Mouse (Mus musculus): ENCODE data around the gene Clca3a2. TPM values are rescaled to one million over a fixed set of nuclear protein-coding genes. Genes with fewer than 3 reads are reported as not detected.
"Not testable (repeated sequence)": the region's sequence is repeated elsewhere in the genome, so short reads cannot be mapped to it uniquely, and the experiment has no call there.

The Clca3a2 gene
- under 1 TPM; 0.63 to 0.69 TPM for total RNA-seq (2021)

GRCm38 (mm10) chr3:144819219-144819618 is at the start of gene Clca3a2:
Clca3a2 (minus strand) TSS chr3:144819494.
- intact Hi-C loops (cut with DNase I) = loop anchor here (10.0 kb wide), 1 partner anchor 64 kb away; no protein-coding TSS in a partner anchor
- DNase-seq (ENCODE audit: extremely low spot score in 1 of 2, low spot score in 2 of 2) = not testable (repeated sequence)

- DNase-seq (ENCODE audit: extremely low spot score in 1 of 2, low spot score in 2 of 2) = no peak
- intact Hi-C loops (cut with DNase I) = no loop called here
These were observed 30.3 kb upstream of the Clca3a2 start for GRCm38 (mm10) chr3:144849584-144849983.

GRCm38 (mm10) chr3:144849014-144849556 is 29.8 kb upstream of the Clca3a2 start, which contains the start of gene Clca3b:
Clca3b (minus strand) TSS chr3:144849357.
- intact Hi-C loops (cut with DNase I); DNase-seq (ENCODE audit: extremely low spot score in 1 of 2, low spot score in 2 of 2): not testable (repeated sequence)

GRCm38 (mm10) chr3:144827257-144827656 is 8.0 kb upstream of the Clca3a2 start:
- intact Hi-C loops (cut with DNase I) = loop anchor here (10.0 kb wide), 3 partner anchors 198 to 308 kb away; no protein-coding TSS in a partner anchor
- DNase-seq (ENCODE audit: extremely low spot score in 1 of 2, low spot score in 2 of 2) = no peak

GRCm38 (mm10) chr3:144825151-144825550 is 5.9 kb upstream of the Clca3a2 start:
- intact Hi-C loops (cut with DNase I) = loop anchor here (10.0 kb wide), 3 partner anchors 200 to 310 kb away; no protein-coding TSS in a partner anchor
- DNase-seq (ENCODE audit: extremely low spot score in 1 of 2, low spot score in 2 of 2) = peak; percentile 80 to 85

- intact Hi-C loops (cut with DNase I) = loop anchor here (10.0 kb wide), 3 partner anchors 201 to 311 kb away; no protein-coding TSS in a partner anchor
- no peak for DNase-seq (ENCODE audit: extremely low spot score in 1 of 2, low spot score in 2 of 2)
These were observed 4.0 kb upstream of the Clca3a2 start for GRCm38 (mm10) chr3:144823331-144823730.

- intact Hi-C loops (cut with DNase I) = loop anchor here (10.0 kb wide), 3 partner anchors 204 to 314 kb away; no protein-coding TSS in a partner anchor
- no peak for DNase-seq (ENCODE audit: extremely low spot score in 1 of 2, low spot score in 2 of 2)
These were observed 1.3 kb upstream of the Clca3a2 start for GRCm38 (mm10) chr3:144820632-144821031.

- intact Hi-C loops (cut with DNase I) = loop anchor here (10.0 kb wide), 1 partner anchor 59 kb away; no protein-coding TSS in a partner anchor
- DNase-seq (ENCODE audit: extremely low spot score in 1 of 2, low spot score in 2 of 2) = not testable (repeated sequence)
These were observed 6.0 kb downstream of the Clca3a2 start for GRCm38 (mm10) chr3:144813336-144813735.

- intact Hi-C loops (cut with DNase I) = loop anchor here (10.0 kb wide), 1 partner anchor 57 kb away; no protein-coding TSS in a partner anchor
- DNase-seq (ENCODE audit: extremely low spot score in 1 of 2, low spot score in 2 of 2) = no peak
These were observed 7.5 kb downstream of the Clca3a2 start for GRCm38 (mm10) chr3:144811821-144812220.

- DNase-seq (ENCODE audit: extremely low spot score in 1 of 2, low spot score in 2 of 2); intact Hi-C loops (cut with DNase I): not testable (repeated sequence)
These were observed 11.0 kb downstream of the Clca3a2 start for GRCm38 (mm10) chr3:144808153-144808925.

GRCm38 (mm10) chr3:144806626-144807025 is 12.7 kb downstream of the Clca3a2 start:
- DNase-seq (ENCODE audit: extremely low spot score in 1 of 2, low spot score in 2 of 2); intact Hi-C loops (cut with DNase I): not testable (repeated sequence)

- intact Hi-C loops (cut with DNase I) = no loop called here
- DNase-seq (ENCODE audit: extremely low spot score in 1 of 2, low spot score in 2 of 2) = no peak
These were observed 17.4 kb downstream of the Clca3a2 start for GRCm38 (mm10) chr3:144801861-144802260.

GRCm38 (mm10) chr3:144785181-144786148 is 33.8 kb downstream of the Clca3a2 start:
- no peak for DNase-seq (ENCODE audit: extremely low spot score in 1 of 2, low spot score in 2 of 2)
- intact Hi-C loops (cut with DNase I) = no loop called here

- intact Hi-C loops (cut with DNase I) = no loop called here
- no peak for DNase-seq (ENCODE audit: extremely low spot score in 1 of 2, low spot score in 2 of 2)
These were observed 54.1 kb downstream of the Clca3a2 start for GRCm38 (mm10) chr3:144765161-144765560.

- intact Hi-C loops (cut with DNase I) = no loop called here
- no peak for DNase-seq (ENCODE audit: extremely low spot score in 1 of 2, low spot score in 2 of 2)
These were observed 57.8 kb downstream of the Clca3a2 start for GRCm38 (mm10) chr3:144761454-144761853.

GRCm38 (mm10) chr3:144760592-144761309 is 58.5 kb downstream of the Clca3a2 start, which contains the start of gene Clca3a1:
Clca3a1 (minus strand) TSS chr3:144760977.
- intact Hi-C loops (cut with DNase I) = no loop called here

GRCm38 (mm10) chr3:144759719-144760118 is 59.6 kb downstream of the Clca3a2 start:
- intact Hi-C loops (cut with DNase I) = loop anchor here (10.0 kb wide), 1 partner anchor 55 kb away; the partner anchor contains the start of gene Clca3a2
- DNase-seq (ENCODE audit: extremely low spot score in 1 of 2, low spot score in 2 of 2) = no peak

More at GRCm38 (mm10) chr3:144760592-144761309, 58.5 kb downstream of the Clca3a2 start, which contains the start of gene Clca3a1:
- no peak for DNase-seq (ENCODE audit: extremely low spot score in 1 of 2, low spot score in 2 of 2)

GRCm38 (mm10) chr3:144756103-144756502 is 63.2 kb downstream of the Clca3a2 start:
- DNase-seq (ENCODE audit: extremely low spot score in 1 of 2, low spot score in 2 of 2) = peak in 1 of 2 experiments; percentile 38

More at GRCm38 (mm10) chr3:144756103-144756502, 63.2 kb downstream of the Clca3a2 start:
- intact Hi-C loops (cut with DNase I) = loop anchor here (10.0 kb wide), 1 partner anchor 59 kb away; the partner anchor contains the start of gene Clca3a2

Data from left cerebral cortex, postnatal 10 days (tissue).